Mouse (Mus musculus) ES-E14 (cell line): ENCODE data around the gene Sept7.

ENCODE experiments used
- HCFC1 ChIP-seq: IDR thresholded peaks from 2 replicates; pipeline ENCODE4 v1.6.1; 2012; ENCODE audit warnings: low read length, inconsistent platforms, borderline replicate concordance; ENCODE audit not compliant: insufficient read depth
- ZC3H11A ChIP-seq: IDR thresholded peaks from 2 replicates; pipeline ENCODE4 v1.6.1; 2012; ENCODE audit warnings: low read depth, mild to moderate bottlenecking, inconsistent platforms, low read length, borderline replicate concordance

- no peak for TF ChIP-seq HCFC1
- no peak for TF ChIP-seq ZC3H11A
Observed at GRCm38 (mm10) chr9:25260411-25260810, 8.2 kb downstream of the Sept7 start.
